Mouse (Mus musculus): Measurements from ENCODE around the gene Ube2n.

- TF ChIP-seq POLR2A (IDR thresholded peaks at IDR 0.05; ENCODE audit: low read depth, low read length) (no peak), CTCF (IDR thresholded peaks at IDR 0.05; ENCODE audit: extremely low read depth, insufficient read length, insufficient replicate concordance, low read depth, low read length) (no peak)
Observed at GRCm38 (mm10) chr10:95471186-95471585, 43.8 kb upstream of the Ube2n start.

All from small intestine, adult 2 months (tissue).